Mouse (Mus musculus): ENCODE data around the gene Cks2.
"Not testable (repeated sequence)": the region's sequence is repeated elsewhere in the genome, so short reads cannot be mapped to it uniquely, and the experiment has no call there.

The Cks2 gene

DNA sequence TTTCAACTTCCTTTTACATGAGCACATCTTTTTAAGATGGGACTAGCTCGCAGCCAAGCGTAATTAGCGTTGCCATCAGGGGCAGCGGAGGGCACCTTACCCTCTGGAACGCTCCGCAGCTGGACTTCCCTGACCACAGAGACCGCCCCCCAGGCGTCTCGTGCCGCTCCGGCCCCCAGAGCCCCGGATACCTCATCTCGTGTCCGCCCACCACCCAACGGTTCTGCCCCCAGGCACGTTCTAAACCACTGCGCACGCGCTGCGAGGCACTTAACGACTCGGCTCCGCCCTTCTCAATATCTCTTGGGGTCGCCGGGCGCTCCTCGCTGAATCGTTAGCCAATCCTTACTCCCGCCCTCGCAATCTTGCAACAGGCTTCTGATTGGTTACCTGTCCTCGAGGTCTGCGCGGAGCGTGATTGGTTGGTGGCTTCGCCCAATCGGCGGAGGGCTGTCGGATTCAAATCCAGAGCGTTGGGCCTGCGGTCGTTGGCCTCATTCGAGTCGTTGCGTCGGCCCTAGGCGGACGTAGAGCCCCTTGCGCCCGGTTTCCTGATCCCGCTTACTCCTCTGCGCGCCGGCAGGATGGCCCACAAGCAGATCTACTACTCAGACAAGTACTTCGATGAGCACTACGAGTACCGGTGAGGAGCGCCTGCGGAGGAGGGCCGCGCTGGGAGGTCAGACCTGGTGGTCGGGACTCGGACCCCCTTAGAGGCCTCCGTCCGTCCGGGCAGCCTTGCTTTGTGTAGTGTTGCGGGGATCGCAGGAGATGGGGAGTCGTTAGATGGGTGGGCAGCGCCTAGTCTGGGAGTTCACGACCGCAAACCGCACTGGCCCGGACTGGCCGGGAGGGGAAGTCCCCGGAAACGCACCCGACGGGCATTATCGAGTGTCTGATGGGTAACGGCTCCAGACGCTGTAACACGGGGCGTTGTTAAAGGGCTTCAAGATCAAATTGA, at the start of gene Cks2:
Cks2 (plus strand) TSS at position 404 of the 961 bp plus-strand sequence.
- DNase-seq, result peak; percentile 99

DNA sequence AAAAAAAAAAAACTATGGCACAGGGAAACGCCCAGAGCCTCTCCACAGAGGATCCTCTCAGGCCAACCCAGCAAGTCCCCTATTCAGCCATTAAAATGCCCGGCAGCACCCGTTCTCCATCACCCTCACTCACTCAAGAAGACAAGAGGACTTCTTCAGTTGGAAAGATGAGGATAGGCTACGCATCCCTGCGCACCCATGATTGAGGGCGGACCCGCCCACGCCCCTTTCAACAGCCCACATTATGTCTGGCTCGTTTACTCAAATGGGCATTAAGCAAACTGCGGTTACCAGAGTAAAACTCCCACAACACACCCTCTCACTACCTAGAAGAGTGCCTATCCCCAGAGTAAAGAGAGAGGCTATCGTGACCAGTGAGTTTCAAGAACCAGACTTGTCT, 49.6 kb upstream of the Cks2 start:
- no peak for DNase-seq

DNA sequence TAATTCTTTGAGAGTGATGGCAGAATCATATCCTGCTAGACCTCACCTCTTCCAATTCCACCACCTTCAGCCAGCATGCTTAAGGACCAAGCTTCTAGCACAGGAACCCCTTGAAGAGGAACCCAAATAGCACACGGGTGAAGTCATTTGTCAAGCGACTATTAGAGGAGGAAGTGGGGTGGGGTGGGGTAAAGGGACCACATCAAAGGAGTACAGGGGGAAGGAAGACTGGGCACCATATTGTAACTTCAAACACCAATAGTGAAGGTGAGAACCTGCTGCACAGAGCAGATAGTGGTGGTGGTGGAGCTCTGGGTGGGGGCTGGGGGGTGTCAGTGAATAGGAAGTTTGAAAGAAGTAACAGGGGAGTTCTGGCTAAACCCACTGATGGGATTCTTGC, 47.0 kb upstream of the Cks2 start:
- no peak for DNase-seq

DNA sequence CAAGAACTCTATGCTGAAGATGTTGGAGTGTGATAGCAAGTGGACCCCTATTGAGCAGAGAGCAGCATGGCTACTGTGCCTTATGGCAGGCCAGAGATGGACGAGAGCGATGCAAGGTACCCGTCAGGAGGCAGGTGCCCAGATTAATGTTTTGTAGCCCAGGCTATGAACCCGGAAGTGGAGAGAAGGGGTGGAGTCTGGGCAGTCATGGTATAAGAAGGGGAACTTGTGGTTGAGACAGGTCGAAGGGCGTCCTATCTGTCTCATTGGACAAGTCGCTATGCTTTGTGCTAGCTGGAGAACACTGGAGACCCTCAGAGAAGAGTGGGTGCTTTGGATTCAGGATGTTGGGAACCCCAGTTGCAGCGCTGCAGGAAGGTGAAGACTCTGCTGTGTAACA, 44.9 kb upstream of the Cks2 start:
- DNase-seq, result no peak

DNA sequence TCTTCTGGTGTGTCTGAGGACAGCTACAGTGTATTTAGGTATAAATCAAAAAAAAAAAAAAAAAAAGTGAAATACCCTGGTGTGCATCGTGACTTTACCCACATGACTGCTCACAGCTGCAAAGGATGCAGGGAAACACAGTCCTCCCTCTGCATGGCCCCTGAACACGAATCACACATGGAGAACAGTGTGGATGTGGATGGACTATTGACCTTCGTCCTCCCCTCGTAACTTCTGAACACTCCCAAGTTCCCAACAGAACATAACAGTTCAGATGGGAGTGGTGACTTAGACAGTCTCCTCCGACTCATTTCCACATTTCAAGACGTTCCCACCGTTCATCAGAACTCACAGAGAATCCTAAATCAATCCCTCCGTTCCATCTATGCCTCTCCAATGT, 42.3 kb upstream of the Cks2 start:
- DNase-seq, result no peak

DNA sequence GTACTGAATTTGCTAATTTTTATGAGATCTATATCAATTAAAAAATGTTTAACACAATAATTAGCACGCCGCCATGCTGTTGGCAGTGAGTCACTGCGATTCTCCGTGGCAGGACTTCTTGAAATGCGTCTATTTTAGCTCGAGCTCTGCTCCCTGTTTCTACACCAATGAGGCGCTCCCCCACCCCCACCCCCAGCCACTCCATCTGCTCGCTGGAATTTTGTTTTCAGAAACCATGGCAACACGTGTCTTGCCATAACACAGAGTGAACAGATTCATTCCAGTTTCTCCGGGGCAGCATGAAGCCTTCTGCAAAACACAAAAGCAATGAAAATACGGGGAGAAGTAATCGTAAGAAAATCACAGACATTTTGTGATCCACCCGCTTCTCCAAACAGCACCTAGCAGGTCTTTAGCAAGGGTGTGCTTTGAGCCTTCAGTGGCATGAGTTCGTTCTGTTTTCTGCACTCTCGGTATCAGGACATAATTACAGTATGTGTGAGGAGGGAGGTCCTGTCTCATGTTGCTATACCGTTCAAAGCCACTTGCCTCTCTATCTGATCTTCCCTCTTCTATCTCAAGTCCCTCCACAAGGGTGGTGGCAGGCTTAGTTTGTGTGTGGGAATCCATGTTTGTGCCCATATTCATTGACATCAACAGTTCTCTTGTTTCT, 41.7 kb upstream of the Cks2 start:
- peak; percentile 13 for DNase-seq

DNA sequence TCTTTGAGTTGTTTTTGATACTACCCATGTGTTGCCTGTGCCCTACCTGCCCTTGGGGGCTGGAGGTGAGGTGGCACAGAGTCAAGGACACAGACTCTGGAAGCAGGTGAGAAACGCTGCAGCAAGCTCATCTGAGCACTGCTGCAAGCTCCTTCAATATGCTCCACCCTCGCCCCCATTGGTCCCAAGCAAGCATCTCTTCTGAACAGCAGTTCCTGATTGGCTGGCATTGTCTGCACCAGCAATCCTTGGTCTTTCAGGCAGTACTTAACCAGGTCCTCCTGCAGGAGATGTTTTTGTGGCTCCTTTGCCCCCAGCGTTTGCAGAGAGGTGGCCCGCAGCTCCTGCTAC, 41.2 kb upstream of the Cks2 start:
- no peak for DNase-seq

DNA sequence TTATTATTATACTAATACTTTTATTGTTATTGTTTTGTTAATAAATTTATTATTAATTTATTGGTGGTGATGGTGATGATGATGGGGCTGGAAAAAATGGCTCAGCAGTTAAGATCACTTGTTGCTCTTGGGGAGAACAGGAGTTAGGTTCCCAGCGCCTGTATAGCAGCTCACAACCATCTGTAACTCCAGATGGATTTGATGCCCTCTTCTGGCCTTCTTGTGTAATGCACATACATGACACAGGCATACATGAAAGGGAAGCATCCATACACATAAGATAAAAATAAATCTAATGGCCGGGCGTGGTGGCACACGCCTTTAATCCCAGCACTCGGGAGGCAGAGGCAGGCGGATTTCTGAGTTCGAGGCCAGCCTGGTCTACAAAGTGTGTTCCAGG, 35.8 kb upstream of the Cks2 start:
- DNase-seq, result no peak

DNA sequence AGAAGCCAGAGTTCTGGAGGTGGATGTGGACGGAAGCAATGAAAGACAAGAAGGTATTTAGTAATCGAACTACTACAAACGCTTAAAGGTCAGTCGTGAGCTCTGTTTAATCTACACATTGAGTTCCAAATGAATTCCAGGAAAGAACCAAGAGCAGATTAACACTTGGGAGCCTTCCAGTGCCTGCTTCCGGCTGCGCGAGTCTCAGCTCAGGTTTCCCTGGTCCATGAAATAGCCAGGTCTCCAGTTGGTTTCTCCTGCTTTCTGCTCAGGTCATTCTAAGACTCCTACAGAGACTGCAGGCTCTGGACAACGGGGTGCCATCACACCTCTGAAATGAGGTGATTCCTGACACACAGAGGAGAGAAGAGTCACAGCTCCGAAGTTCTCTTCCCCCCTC, 34.0 kb upstream of the Cks2 start:
- DNase-seq, result no peak

DNA sequence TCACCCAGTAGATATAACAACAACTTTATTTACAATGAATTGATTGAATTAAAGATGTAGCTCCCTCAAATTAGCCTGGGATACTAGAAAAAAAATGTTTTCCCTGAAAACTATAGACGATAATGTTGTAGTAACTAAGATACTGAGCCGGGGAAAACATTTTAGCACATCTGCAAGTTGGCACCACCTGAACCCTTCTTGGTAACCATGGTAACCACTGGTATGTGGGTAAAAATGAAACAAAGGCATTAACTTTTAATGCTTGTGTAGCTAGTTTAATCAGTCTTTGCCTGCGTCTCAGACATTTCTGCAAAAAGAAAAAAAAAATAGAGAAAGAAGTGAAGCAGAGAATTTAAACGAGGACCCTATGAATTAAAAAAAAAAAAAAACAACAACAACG, 33.5 kb upstream of the Cks2 start:
- DNase-seq, result no peak

DNA sequence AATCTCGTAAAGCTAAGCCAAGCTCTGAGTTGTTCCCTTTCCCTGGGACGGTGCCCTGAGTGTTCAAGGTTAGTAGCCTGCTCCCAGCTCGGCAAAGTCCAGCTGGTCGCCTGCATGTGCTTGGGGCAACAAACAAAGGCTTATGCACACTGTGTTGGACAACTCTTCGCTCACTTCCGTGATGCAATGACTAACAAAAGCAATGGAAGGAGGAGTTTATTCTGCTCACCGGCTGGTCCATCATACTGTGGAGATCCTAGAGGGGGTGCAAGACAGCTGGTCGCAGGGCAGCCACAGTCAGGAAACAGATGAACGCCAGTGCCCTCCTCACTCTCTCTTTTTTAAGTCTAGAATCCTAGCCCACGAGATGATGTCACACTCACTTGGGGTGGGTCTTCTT, 29.2 kb upstream of the Cks2 start:
- no peak for DNase-seq

DNA sequence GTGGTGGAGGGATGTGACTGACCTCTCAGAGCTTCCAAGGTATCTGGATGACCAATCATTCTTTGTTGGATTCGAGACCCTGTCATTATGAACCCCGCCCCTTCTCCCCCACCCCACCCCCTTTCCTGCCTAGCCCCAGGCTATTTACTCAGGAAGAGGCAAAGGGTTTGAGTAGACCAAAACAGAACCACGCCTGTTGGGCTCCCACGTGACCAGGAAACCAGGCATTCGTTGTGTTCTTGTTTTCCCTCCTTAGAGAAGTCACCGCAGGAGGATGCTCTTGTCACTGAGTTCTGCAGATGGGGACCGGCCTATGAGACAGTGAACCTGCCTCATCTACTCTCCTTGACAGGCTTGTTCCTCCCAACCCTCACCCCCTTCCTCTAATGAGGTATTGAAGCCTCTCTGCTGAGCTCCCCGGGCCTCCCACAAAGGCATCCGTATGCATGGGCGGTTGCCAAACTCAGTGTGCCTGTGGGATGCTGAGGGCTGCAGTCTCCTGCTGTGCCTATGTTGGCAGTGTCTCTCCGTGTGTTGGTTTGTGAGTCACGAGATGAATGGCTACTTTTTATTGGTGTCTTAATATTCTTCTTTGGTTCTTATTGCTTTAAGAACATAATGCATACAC, 28.5 kb upstream of the Cks2 start:
- DNase-seq, result no peak

DNA sequence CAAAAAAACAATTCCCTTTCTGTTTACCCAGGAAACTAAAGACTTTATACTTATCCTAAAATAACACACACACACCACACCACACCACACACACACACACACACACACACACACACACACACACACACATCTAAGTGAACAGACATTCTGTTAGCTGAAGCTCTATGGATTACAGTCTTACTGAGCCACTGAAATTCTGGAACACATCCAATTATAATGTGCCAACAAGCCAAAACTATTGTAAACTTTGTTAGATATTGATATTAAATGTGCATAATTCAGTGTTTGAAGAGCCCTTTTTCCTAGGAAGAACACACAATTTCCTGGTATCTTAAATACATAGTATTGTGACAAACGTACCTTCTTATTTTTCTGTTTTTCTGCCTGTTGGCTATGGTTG, 27.7 kb upstream of the Cks2 start:
- no peak for DNase-seq

DNA sequence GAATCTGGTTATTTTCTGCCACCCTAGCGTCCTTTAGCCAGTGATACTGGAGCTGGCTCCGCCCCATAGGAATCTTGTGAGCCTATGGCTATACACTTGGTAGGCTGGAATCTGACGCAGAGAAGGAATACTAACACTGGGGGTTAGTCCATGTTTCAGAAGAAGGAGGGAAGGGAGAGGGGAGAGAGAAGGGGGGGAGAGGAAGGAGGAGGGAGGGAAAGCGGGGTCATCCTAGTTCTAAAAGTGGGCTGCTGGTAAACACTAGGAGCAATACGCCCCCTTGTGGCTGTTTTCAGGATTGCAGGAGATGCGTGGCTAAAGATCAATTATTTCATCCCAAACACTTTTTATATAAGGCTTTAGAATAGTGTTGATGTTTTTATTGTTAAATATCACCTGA, 27.2 kb upstream of the Cks2 start:
- peak; percentile 62 for DNase-seq

DNA sequence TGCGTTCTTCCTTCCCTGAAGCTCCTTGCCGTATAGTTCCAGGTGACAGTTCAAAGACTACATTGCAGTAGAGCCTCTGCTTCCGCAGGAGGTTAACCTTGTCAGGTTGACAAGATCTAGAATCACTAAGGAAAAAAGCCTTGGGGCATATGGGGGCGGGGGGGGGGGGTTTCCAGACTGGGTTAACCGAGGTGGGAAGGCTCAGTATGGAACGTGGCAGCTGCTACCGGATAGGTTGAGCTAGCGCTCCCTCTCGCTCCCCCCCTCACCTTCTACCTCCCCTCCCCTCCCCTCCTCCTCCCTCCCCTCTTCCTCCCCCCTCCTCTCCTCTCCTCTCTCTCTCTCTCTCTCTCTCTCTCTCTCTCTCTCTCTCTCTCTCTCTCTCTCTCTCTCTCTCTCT, 26.4 kb upstream of the Cks2 start:
- DNase-seq, result no peak

DNA sequence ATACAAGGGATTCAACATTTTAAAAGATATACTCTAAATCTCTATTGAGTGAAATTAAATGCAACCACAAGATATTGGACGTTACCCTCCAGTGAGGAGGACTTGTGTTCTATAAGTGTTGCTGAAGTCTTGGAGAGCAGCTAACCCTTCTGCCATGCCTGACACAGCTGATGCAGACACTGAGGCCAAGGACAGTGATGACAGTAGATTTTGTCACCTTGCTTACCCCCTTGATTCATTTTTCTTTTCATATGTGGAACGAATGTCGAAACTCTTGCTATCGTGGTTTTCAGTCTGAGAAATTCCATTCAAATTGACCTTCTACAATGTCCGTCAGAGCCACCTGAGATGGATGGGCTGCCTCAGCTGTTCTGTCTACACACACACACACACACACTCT, 22.4 kb upstream of the Cks2 start:
- no peak for DNase-seq

DNA sequence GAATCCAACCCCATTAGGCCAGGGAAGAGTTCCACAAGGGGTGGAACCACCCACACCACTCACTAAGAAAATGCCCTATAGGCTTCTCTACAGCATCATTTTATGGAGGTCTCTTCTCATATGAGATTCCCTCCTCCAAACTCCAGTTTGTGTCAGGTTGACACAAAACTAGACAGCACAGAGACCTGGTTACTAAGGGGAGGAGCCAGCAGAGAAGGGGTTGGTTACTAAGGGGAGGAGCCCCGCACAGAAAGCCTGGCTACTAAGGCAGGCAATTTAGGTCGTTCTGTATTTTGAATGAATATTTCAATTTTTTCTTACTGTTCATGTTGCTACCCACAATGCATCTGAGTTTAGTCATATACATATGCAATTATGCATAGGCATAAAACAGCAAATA, 21.4 kb upstream of the Cks2 start:
- DNase-seq, result no peak

DNA sequence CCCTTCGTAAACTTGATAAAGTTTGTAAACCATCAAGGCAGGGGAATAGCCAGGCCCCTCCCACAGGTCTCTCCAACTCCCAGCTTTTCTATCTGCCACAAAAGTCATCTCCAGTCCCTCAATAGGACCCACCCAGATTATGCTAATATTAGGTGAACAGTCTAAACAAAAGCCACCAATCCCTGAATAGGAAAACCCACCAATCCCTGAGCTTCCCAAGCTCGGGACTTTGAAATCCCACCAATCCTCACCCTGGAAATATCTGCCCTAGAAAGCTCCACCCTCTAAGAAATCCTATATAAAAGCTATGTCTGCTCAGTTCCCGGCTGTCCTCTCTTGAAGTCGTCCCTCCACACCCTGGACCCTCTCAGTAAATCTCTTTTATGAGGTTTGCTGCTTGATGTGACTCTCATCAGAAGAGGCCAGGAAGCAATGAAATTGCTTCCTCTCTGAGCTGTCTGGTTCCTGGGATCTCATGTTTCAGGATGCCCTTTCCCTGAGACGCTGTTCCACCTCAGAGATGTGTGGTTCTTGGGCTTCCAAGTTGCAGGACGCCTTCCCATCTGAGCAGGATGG, 16.7 kb upstream of the Cks2 start:
- DNase-seq, result no peak

DNA sequence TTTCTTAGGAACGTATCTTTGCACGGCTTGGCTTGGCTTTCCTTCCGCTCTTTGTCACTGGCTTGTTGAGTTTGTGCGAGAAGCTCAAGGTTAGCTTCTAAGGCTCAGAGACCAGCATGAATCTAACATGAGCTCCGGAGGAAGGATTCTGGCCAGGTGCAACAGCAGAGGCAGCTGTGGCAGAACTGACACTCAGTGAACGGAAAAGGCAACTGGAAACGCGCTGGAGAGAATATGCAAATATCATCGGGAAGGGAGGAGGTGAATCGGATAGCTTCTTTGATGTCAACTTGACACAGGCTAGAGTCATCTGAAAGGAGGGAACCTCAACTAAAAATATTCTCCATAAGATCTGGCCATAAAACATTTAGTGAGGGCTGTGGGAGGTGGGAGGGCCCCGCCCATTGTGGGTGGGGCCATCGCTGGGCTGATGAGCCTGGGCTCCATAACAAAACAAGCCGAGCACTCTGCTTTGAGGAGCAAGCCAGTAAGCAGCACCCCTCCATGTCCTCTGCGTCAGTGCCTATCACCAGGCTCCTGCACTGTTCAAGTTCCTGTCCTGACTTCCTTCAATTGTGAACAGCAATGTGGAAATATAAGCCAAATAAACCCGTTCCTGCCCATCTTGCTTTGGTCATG, 13.6 kb upstream of the Cks2 start:
- DNase-seq, result no peak

DNA sequence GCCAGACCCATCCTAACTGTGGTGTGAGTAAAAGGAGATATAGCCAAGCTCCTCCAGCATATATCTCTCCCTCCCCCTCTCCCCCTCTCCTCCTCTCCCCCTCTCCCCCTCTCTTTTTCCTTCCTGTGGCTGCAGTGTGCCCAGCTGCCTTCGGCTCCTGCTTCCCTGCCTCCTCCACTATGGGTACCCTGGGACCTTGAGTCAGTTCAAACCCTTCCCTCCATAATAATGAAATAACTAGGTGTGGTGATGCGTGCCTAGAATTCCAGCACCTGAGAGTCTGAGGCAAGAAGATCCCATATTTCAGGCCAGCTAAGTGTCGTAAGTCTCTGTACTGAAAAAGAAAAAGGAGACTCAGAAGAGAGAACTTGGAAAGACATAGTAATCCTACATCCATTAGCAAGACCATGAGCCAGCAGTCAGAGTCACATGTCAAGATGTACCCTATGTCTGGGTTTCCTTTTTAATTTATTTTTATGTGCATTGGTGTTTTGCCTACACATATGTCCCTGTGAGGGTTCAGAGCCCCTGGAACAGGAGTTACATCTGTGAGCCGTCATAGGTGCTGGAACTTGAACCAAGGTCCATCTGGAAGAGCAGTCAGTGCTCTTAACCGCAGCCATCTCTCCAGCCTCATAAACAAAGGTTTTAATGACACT, 12.3 kb upstream of the Cks2 start:
- DNase-seq, result no peak

DNA sequence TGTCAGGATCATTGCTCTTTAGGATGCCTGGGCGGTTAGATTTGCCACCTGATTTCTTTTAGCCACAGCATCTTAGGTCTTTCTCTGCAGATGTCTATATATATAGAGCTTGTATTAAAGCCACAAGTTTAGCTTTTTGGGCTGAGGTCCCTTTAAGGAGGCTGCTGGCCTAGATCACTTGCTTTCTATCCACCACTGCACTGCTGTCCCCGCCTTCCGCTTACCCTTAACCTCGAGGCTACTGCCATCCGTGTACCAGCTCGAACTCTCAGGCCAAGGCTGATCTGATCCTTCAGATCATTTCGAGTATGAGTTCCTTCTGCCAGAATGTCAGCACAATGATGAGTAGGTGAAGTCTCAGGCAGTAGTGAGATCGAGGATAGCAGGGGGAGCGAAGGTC, 9.6 kb upstream of the Cks2 start:
- not testable (repeated sequence) for DNase-seq

DNA sequence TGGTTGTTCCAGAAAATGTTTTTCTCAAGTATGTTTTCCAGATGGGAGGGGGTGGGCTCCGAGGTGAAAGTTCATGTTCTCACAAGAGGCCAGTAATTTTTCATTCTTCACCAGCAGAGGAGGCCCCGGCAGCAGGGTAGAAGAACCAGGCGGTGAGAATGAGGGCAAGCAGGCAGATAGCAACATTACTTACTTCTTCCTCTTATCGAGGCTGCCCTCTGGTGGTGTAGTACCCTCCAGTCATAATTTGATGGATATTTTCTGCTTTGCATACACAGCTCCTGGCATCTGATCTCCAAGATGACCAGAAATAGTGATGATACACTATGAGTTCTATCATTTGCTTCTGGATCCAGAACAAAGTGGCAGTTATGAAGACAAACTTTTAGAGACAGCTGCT, 6.1 kb upstream of the Cks2 start:
- no peak for DNase-seq

DNA sequence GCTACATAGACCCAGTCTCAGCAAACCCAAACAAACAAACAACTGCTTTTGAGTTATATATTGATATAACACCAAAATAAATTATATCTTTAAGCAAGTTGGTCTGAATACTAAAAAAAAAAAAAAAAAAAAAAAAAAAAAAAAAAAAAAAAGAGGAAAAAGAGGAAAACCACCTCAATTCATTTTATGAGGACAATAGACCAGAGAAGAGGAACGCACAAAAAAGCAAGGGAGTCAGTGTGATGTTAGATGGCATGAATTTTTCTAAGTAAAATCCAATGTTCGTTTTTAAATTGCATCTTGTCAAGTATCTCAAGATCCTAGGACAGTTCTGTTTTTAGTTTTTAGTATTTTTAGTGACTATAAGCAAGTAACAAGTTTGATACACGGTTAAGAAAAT, 3.6 kb upstream of the Cks2 start:
- no peak for DNase-seq
